11 mouse cellular contexts compared by ENCODE assay signal in genomic region chr6:128132581-128132980, GRCm38 (mm10). TPM values are rescaled to one million over a fixed set of nuclear protein-coding genes. Genes with fewer than 3 reads are reported as not detected.
DNase-seq lines count a peak whose midpoint lies in the region; ATAC-seq and TF ChIP-seq lines count a peak whose summit lies in the region.
"Had no signal": no experiment of that assay in that cellular context is flagged by ENCODE, and none has a peak within 500 bp of the region (broad histone marks: within the 10 kb centered on the region; RNA-seq: fewer than 3 reads in every experiment).

No protein-coding gene starts in this region.

- no peak overlapping the region for H3K9ac ChIP-seq in heart, embryonic 15.5 days
- no peak overlapping the region for H3K9ac ChIP-seq in lung, embryonic 14.5 days
- H3K9ac ChIP-seq in intestine, embryonic 15.5 days: no peak overlapping the region
- H3K9ac ChIP-seq: forebrain, embryonic 15.5 days had no signal

- H3K9me3 ChIP-seq in heart, embryonic 15.5 days (replicated peaks): no peaks in the 10 kb centered on the region
- H3K9me3 ChIP-seq in lung, embryonic 14.5 days (ENCODE audit: low read depth, low read length): no peaks in the 10 kb centered on the region
- H3K9me3 ChIP-seq in intestine, embryonic 15.5 days: no peaks in the 10 kb centered on the region
- H3K9me3 ChIP-seq: forebrain, embryonic 15.5 days had no signal

- no peak for TF ChIP-seq POLR2A in lung, adult 2 months (IDR thresholded peaks at IDR 0.05; ENCODE audit: borderline replicate concordance, extremely low read depth, low read depth, low read length)
- no peak for TF ChIP-seq POLR2A in small intestine, adult 2 months (IDR thresholded peaks at IDR 0.05; ENCODE audit: low read depth, low read length)

- no peak for DNase-seq in heart, postnatal 4 days
- DNase-seq in lung, embryonic 14.5 days: no peak
- no peak for DNase-seq in lung, adult 2 months
- no peak for DNase-seq in urinary bladder, adult 2 months (ENCODE audit: low spot score)
- DNase-seq: right cerebral cortex, postnatal 4 days had no signal

- H3K27ac ChIP-seq in heart, embryonic 15.5 days: peak overlapping the region; percentile 32
- no peak overlapping the region for H3K27ac ChIP-seq in lung, embryonic 14.5 days (ENCODE audit: low read depth)
- H3K27ac ChIP-seq in intestine, embryonic 15.5 days: peak overlapping the region; percentile 23; the same call in 1 of the 2 replicates
- H3K27ac ChIP-seq in small intestine, adult 2 months (ENCODE audit: insufficient read depth, low read depth, low read length): 0 out of 2 replicates have a peak overlapping the region, but pooled peaks have one; percentile 21
- H3K27ac ChIP-seq: forebrain, embryonic 15.5 days; macrophage had no signal

- no peaks in the 10 kb centered on the region for H3K36me3 ChIP-seq in heart, embryonic 15.5 days
- H3K36me3 ChIP-seq in lung, embryonic 14.5 days (ENCODE audit: insufficient read depth): peaks cover 9% of the 10 kb centered on the region; the same call in 1 of the 2 replicates
- no peaks in the 10 kb centered on the region for H3K36me3 ChIP-seq in intestine, embryonic 15.5 days
- no peaks in the 10 kb centered on the region for H3K36me3 ChIP-seq in small intestine, adult 2 months (ENCODE audit: control insufficient read depth, insufficient read depth, low read length)
- H3K36me3 ChIP-seq: forebrain, embryonic 15.5 days had no signal

- 63% methylated on average over 6 of the region's 6 CpGs for WGBS in heart, embryonic 15.5 days
- WGBS in lung, embryonic 14.5 days: 83% methylated on average over 6 of the region's 6 CpGs
- 57% methylated on average over 6 of the region's 6 CpGs for WGBS in lung, adult 2 months
- WGBS in intestine, embryonic 15.5 days: 76% methylated on average over 6 of the region's 6 CpGs
- 86% methylated on average over 6 of the region's 6 CpGs for WGBS in small intestine, adult 2 months

- no peak overlapping the region for H3K4me2 ChIP-seq in heart, embryonic 15.5 days
- no peak overlapping the region for H3K4me2 ChIP-seq in lung, embryonic 14.5 days
- H3K4me2 ChIP-seq in intestine, embryonic 15.5 days (replicated peaks): no peak overlapping the region
- H3K4me2 ChIP-seq: forebrain, embryonic 15.5 days had no signal

- peaks cover 68% of the 10 kb centered on the region for H3K4me1 ChIP-seq in heart, embryonic 15.5 days (replicated peaks)
- H3K4me1 ChIP-seq in lung, embryonic 14.5 days (ENCODE audit: insufficient read depth): peaks cover 13% of the 10 kb centered on the region; the same call in 1 of the 2 replicates
- H3K4me1 ChIP-seq in lung, adult 2 months (ENCODE audit: control insufficient read depth, insufficient read depth, low read length): peaks cover 55% of the 10 kb centered on the region
- H3K4me1 ChIP-seq in intestine, embryonic 15.5 days (replicated peaks): peaks cover 35% of the 10 kb centered on the region
- H3K4me1 ChIP-seq in small intestine, adult 2 months (ENCODE audit: control insufficient read depth, insufficient read depth, insufficient read length, low read length): peaks cover 4% of the 10 kb centered on the region; the same call in 1 of the 2 replicates

- no peaks in the 10 kb centered on the region for H3K27me3 ChIP-seq in heart, embryonic 15.5 days
- no peaks in the 10 kb centered on the region for H3K27me3 ChIP-seq in lung, embryonic 14.5 days (ENCODE audit: insufficient read depth, low read length)
- H3K27me3 ChIP-seq in intestine, embryonic 15.5 days (replicated peaks): no peaks in the 10 kb centered on the region
- no peaks in the 10 kb centered on the region for H3K27me3 ChIP-seq in small intestine, adult 2 months (ENCODE audit: control insufficient read depth, insufficient read depth, low read length)
- H3K27me3 ChIP-seq: forebrain, embryonic 15.5 days had no signal

- TF ChIP-seq CTCF in lung, embryonic 14.5 days (IDR thresholded peaks at IDR 0.05; ENCODE audit: low read depth): no peak
- TF ChIP-seq CTCF in lung, adult 2 months (IDR thresholded peaks at IDR 0.05; ENCODE audit: insufficient read depth, low read length): no peak
- no peak for TF ChIP-seq CTCF in small intestine, adult 2 months (IDR thresholded peaks at IDR 0.05; ENCODE audit: extremely low read depth, insufficient read length, insufficient replicate concordance, low read depth, low read length)

- H3K4me3 ChIP-seq in heart, embryonic 15.5 days: no peak overlapping the region
- H3K4me3 ChIP-seq in lung, embryonic 14.5 days (ENCODE audit: low read depth, low read length): no peak overlapping the region
- no peak overlapping the region for H3K4me3 ChIP-seq in lung, adult 2 months (replicated peaks; ENCODE audit: extremely low read depth, low read depth, low read length)
- H3K4me3 ChIP-seq in intestine, embryonic 15.5 days (replicated peaks): no peak overlapping the region
- no peak overlapping the region for H3K4me3 ChIP-seq in small intestine, adult 2 months (ENCODE audit: low read depth, low read length)
- H3K4me3 ChIP-seq: forebrain, embryonic 15.5 days had no signal

- ATAC-seq in heart, embryonic 15.5 days (replicated peaks; ENCODE audit: insufficient number of reproducible peaks, insufficient read depth, low FRiP score, low read depth): no peak
- ATAC-seq in lung, embryonic 14.5 days (ENCODE audit: insufficient read depth): peak; percentile 39
- ATAC-seq in intestine, embryonic 15.5 days: no peak
- ATAC-seq in activated CD4-positive, CD25-positive, alpha-beta regulatory T cell, adult 4 months: no peak
- ATAC-seq: forebrain, embryonic 15.5 days had no signal

RNA-seq across cellular contexts. Expression of gene Tspan9, which starts 10.8 kb away (rescaled TPM):
- 134 and 142 TPM in 2 replicates for polyA plus RNA-seq in heart, embryonic 15.5 days (2015; fragmentation: Nextera tagmentation; extraction: Ambion mirVana)
- 100 to 1,000 TPM; 216 TPM for total RNA-seq in heart, postnatal 4 days (2021)
- polyA plus RNA-seq in lung, embryonic 14.5 days (2014; fragmentation: Nextera tagmentation; extraction: Ambion mirVana): 118 and 121 TPM in 2 replicates
- polyA plus RNA-seq in lung, adult 2 months (2012; rRNA removed): 255 and 312 TPM in 2 replicates
- polyA plus RNA-seq in intestine, embryonic 15.5 days (2015; fragmentation: Nextera tagmentation; extraction: Ambion mirVana): 92.3 and 102 TPM in 2 replicates
- 15.3 and 20.6 TPM in 2 replicates for polyA plus RNA-seq in small intestine, adult 2 months (2012; rRNA removed)
- under 1 TPM; 0.08 to 0.23 TPM for polyA plus RNA-seq in activated CD4-positive, CD25-positive, alpha-beta regulatory T cell, adult 4 months (2017; shearing (Covaris generic))
- polyA plus RNA-seq in urinary bladder, adult 2 months (2012; rRNA removed): 112 and 128 TPM in 2 replicates

Comparison
In these comparisons a context has a peak if more than half of its experiments do, and no peak if none do; other contexts are left out.
1. RNA of gene Tspan9, which starts 10.8 kb away (polyA plus RNA-seq): 255 to 312 TPM in lung, adult 2 months, 134 to 142 TPM in heart, embryonic 15.5 days, 118 to 121 TPM in lung, embryonic 14.5 days, 112 to 128 TPM in urinary bladder, adult 2 months, 92.3 to 102 TPM in intestine, embryonic 15.5 days and 15.3 to 20.6 TPM in small intestine, adult 2 months; 0.08 to 0.23 TPM in activated CD4-positive, CD25-positive, alpha-beta regulatory T cell, adult 4 months; every median in the first group is over 10 times any median in the second.